Mouse (Mus musculus): Measurements from ENCODE around the gene B3gnt8.

B3gnt8 gene

GRCm38 (mm10) chr7:25619722-25619991 is 6.8 kb upstream of the B3gnt8 start:
- no peak for DNase-seq

- no peak for DNase-seq
Measured at GRCm38 (mm10) chr7:25620101-25620500, 6.4 kb upstream of the B3gnt8 start.

GRCm38 (mm10) chr7:25620751-25621150 is 5.7 kb upstream of the B3gnt8 start:
- DNase-seq: no peak

- no peak for DNase-seq
Measured at GRCm38 (mm10) chr7:25623857-25624370, 2.5 kb upstream of the B3gnt8 start.

GRCm38 (mm10) chr7:25624851-25625250 is 1.6 kb upstream of the B3gnt8 start:
- DNase-seq: no peak

GRCm38 (mm10) chr7:25625594-25626250 is 732 bp upstream of the B3gnt8 start:
- DNase-seq: no peak

- DNase-seq: no peak
Measured at GRCm38 (mm10) chr7:25627431-25628322, 1.2 kb downstream of the B3gnt8 start.

- DNase-seq: no peak
Measured at GRCm38 (mm10) chr7:25628323-25628620, 1.8 kb downstream of the B3gnt8 start.

GRCm38 (mm10) chr7:25632679-25633078 is 6.2 kb downstream of the B3gnt8 start:
- DNase-seq: no peak

- DNase-seq: no peak
Measured at GRCm38 (mm10) chr7:25636373-25636772, 9.9 kb downstream of the B3gnt8 start.

GRCm38 (mm10) chr7:25637099-25637498 is 10.6 kb downstream of the B3gnt8 start:
- no peak for DNase-seq

- peak; percentile 49 for DNase-seq
Measured at GRCm38 (mm10) chr7:25639754-25640153, 13.3 kb downstream of the B3gnt8 start.

- no peak for DNase-seq
Measured at GRCm38 (mm10) chr7:25644136-25644535, 17.7 kb downstream of the B3gnt8 start.

- DNase-seq: no peak
Measured at GRCm38 (mm10) chr7:25644631-25645030, 18.2 kb downstream of the B3gnt8 start.

GRCm38 (mm10) chr7:25645074-25645473 is 18.6 kb downstream of the B3gnt8 start:
- no peak for DNase-seq

GRCm38 (mm10) chr7:25647574-25648123 is 21.2 kb downstream of the B3gnt8 start:
- no peak for DNase-seq

- DNase-seq: no peak
Measured at GRCm38 (mm10) chr7:25649839-25650238, 23.4 kb downstream of the B3gnt8 start.

GRCm38 (mm10) chr7:25651281-25651680 is 24.8 kb downstream of the B3gnt8 start:
- DNase-seq: no peak

- DNase-seq: no peak
Measured at GRCm38 (mm10) chr7:25652244-25652759, 25.8 kb downstream of the B3gnt8 start.

- DNase-seq: no peak
Measured at GRCm38 (mm10) chr7:25655601-25656428, 29.4 kb downstream of the B3gnt8 start.

- no peak for DNase-seq
Measured at GRCm38 (mm10) chr7:25657785-25658184, 31.3 kb downstream of the B3gnt8 start.

- DNase-seq: peak; percentile 99
Measured at GRCm38 (mm10) chr7:25658657-25659472, 32.4 kb downstream of the B3gnt8 start, which contains the start of the genes Bckdha and Exosc5. Gene Bckdha, minus strand, starts transcription at chr7:25658981. Gene Exosc5, plus strand, starts transcription at chr7:25659164.
